Mouse (Mus musculus) megakaryocyte, embryonic 14.5 days (primary cell): ENCODE measurements around the gene Cd47.

Experiments
- FLI1 ChIP-seq: IDR thresholded peaks from 2 replicates; pipeline ENCODE4 v1.6.1; 2012; ENCODE audit warnings: low read length, inconsistent platforms, mixed read lengths
- GATA1 ChIP-seq: IDR thresholded peaks from 3 replicates; pipeline ENCODE4 v1.6.1; 2012; ENCODE audit warnings: mixed read lengths, low read length, inconsistent platforms, borderline replicate concordance

DNA sequence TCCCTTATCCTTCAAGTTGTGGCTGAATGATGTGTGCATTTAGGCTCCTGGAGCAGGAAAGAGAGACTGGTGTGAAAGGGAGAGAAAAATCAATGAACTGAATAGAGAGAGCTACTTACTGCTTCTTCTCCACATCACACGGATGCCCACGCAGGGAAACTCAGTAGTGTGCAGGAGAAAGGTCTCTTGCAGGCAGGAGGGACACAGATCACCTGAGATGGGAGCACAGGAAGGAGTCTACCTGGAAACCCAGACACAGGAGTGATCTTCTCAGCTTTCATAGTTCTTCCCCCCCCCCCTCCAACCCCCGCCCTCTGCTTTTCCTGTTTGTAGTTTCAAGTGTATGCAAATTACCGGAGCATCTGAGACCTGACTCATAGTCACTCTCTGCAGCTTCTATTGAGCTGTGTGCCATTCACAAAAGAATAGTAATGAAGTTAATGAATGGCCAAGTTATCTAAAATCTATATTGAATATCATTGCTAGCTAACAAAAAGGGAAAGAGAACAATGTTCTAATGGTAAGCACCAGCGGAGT, 158.6 kb downstream of the Cd47 start:
- TF ChIP-seq FLI1 (no peak), GATA1 (no peak)
